Mouse (Mus musculus) lung, embryonic 15.5 days (tissue): ENCODE data around the gene Foxp1. TPM values are rescaled to one million over a fixed set of nuclear protein-coding genes. Genes with fewer than 3 reads are reported as not detected.
A peak's percentile ranks its signal among the peaks of the same experiment; 100 is the strongest.

Experiments used
- ATAC-seq: fragments of 200-750 bp; cut with Nextera tagmentation; 2 replicates; pipeline ENCODE4 v1.8.0; 2017; ENCODE audit warnings: moderate number of reproducible peaks, borderline replicate concordance; ENCODE audit not compliant: low FRiP score, low TSS enrichment; ENCODE audit errors: extremely low read depth
- H3K27ac ChIP-seq: fragments of 300-500 bp; sonication (generic); 2 replicates; pipeline ENCODE4 v1.5.1; 2015; ENCODE audit warnings: moderate library complexity, mild to moderate bottlenecking, inconsistent platforms
- H3K27me3 ChIP-seq: fragments of 300-500 bp; sonication (generic); 2 replicates; pipeline ENCODE4 v1.6.1; 2015; ENCODE audit warnings: inconsistent platforms
- H3K36me3 ChIP-seq: fragments of 300-500 bp; sonication (generic); 2 replicates; pipeline ENCODE4 v1.6.1; 2015; ENCODE audit warnings: inconsistent platforms
- H3K4me1 ChIP-seq: fragments of 300-500 bp; sonication (generic); 2 replicates; pipeline ENCODE4 v1.6.1; 2015; ENCODE audit warnings: inconsistent platforms
- H3K4me2 ChIP-seq: fragments of 300-500 bp; sonication (generic); 2 replicates; pipeline ENCODE4 v1.6.1; 2015; ENCODE audit warnings: inconsistent platforms, mild to moderate bottlenecking, moderate library complexity
- H3K4me3 ChIP-seq: fragments of 300-500 bp; sonication (generic); 2 replicates; pipeline ENCODE4 v1.5.1; 2015; ENCODE audit warnings: mild to moderate bottlenecking, inconsistent platforms
- H3K9ac ChIP-seq: fragments of 300-500 bp; sonication (generic); 2 replicates; pipeline ENCODE4 v1.6.1; 2015; ENCODE audit warnings: inconsistent platforms
- H3K9me3 ChIP-seq: fragments of 300-500 bp; sonication (generic); 2 replicates; pipeline ENCODE4 v1.6.1; 2016; ENCODE audit warnings: inconsistent platforms
- WGBS: fragments of 180-500 bp; shearing (Covaris S2); methylation state at CpG from one replicate; pipeline ENCODE4 v1.1.7; 2015; 5-methylcytosine and 5-hydroxymethylcytosine counted together
- polyA plus RNA-seq: library from polyadenylated mRNA; unstranded; fragments of >200 nt; fragmentation: Nextera tagmentation; extraction: Ambion mirVana; gene quantifications from 2 replicates; pipeline ENCODE4 v1.2.1, GENCODE M21; 2015

The Foxp1 gene
- polyA plus RNA-seq, 1 experiment from 2014 or later, result 109 TPM

GRCm38 (mm10) chr6:99534211-99534745 lies 11.8 kb upstream of the Foxp1 start:
- Histone ChIP-seq H3K4me3 (no peak overlapping the region), H3K9ac (no peak overlapping the region), H3K36me3 (no peaks in the 10 kb centered on the region), H3K27ac (no peak overlapping the region), H3K9me3 (no peaks in the 10 kb centered on the region), H3K4me1 (peaks cover 15% of the 10 kb centered on the region), H3K4me2 (no peak overlapping the region), H3K27me3 (no peaks in the 10 kb centered on the region)
- ATAC-seq, result no peak
- 54% methylated on average over 5 of the region's 5 CpGs for WGBS

- Histone ChIP-seq H3K9me3 (no peaks in the 10 kb centered on the region), H3K4me3 (no peak overlapping the region), H3K27me3 (no peaks in the 10 kb centered on the region), H3K4me2 (no peak overlapping the region), H3K4me1 (no peaks in the 10 kb centered on the region), H3K36me3 (no peaks in the 10 kb centered on the region), H3K9ac (no peak overlapping the region), H3K27ac (no peak overlapping the region)
- 58% methylated on average over 4 of the region's 4 CpGs for WGBS
- ATAC-seq, result no peak
Measured at GRCm38 (mm10) chr6:99532458-99532857, 9.9 kb upstream of the Foxp1 start.

GRCm38 (mm10) chr6:99528972-99529371 lies 6.5 kb upstream of the Foxp1 start:
- H3K36me3 ChIP-seq, result 0 out of 2 replicates have a peak, but pooled peaks cover 3% of the 10 kb centered on the region
- peaks cover 2% of the 10 kb centered on the region; the same call in 1 of the 2 replicates for H3K4me1 ChIP-seq
- no peaks in the 10 kb centered on the region for H3K27me3 ChIP-seq
- no peak overlapping the region for H3K9ac ChIP-seq
- H3K9me3 ChIP-seq, result 0 out of 2 replicates have a peak, but pooled peaks cover 3% of the 10 kb centered on the region
- H3K4me2 ChIP-seq, result no peak overlapping the region
- ATAC-seq, result no peak
- H3K27ac ChIP-seq, result no peak overlapping the region
- 68% methylated on average over 2 of the region's 2 CpGs for WGBS
- no peak overlapping the region for H3K4me3 ChIP-seq

GRCm38 (mm10) chr6:99527457-99528105 lies 5.1 kb upstream of the Foxp1 start:
- no peaks in the 10 kb centered on the region for H3K27me3 ChIP-seq
- 0 out of 2 replicates have a peak, but pooled peaks cover 3% of the 10 kb centered on the region for H3K36me3 ChIP-seq
- ATAC-seq, result no peak
- H3K4me2 ChIP-seq, result no peak overlapping the region
- no peak overlapping the region for H3K4me3 ChIP-seq
- H3K9me3 ChIP-seq, result 0 out of 2 replicates have a peak, but pooled peaks cover 3% of the 10 kb centered on the region
- H3K4me1 ChIP-seq, result peaks cover 3% of the 10 kb centered on the region; the same call in 1 of the 2 replicates
- 91% methylated on average over 6 of the region's 6 CpGs for WGBS
- no peak overlapping the region for H3K27ac ChIP-seq
- no peak overlapping the region for H3K9ac ChIP-seq

- Histone ChIP-seq H3K4me2 (no peak overlapping the region), H3K9ac (no peak overlapping the region), H3K9me3 (0 out of 2 replicates have a peak, but pooled peaks cover 3% of the 10 kb centered on the region), H3K27me3 (no peaks in the 10 kb centered on the region), H3K36me3 (0 out of 2 replicates have a peak, but pooled peaks cover 3% of the 10 kb centered on the region), H3K4me1 (peaks cover 3% of the 10 kb centered on the region; the same call in 1 of the 2 replicates), H3K27ac (no peak overlapping the region), H3K4me3 (no peak overlapping the region)
- no peak for ATAC-seq
- WGBS, result 45% methylated on average over 8 of the region's 8 CpGs
Measured at GRCm38 (mm10) chr6:99525351-99525750, 2.8 kb upstream of the Foxp1 start.

- no peak for ATAC-seq
- peak overlapping the region; percentile 84 for H3K4me2 ChIP-seq
- peak overlapping the region; percentile 84 for H3K9ac ChIP-seq
- 24% methylated on average over 10 of the region's 10 CpGs for WGBS
- no peaks in the 10 kb centered on the region for H3K27me3 ChIP-seq
- H3K4me1 ChIP-seq, result peaks cover 10% of the 10 kb centered on the region; the same call in 1 of the 2 replicates
- H3K36me3 ChIP-seq, result 0 out of 2 replicates have a peak, but pooled peaks cover 3% of the 10 kb centered on the region
- H3K4me3 ChIP-seq, result peak overlapping the region; percentile 80
- peak overlapping the region; percentile 100 for H3K27ac ChIP-seq
- H3K9me3 ChIP-seq, result 0 out of 2 replicates have a peak, but pooled peaks cover 3% of the 10 kb centered on the region
Measured at GRCm38 (mm10) chr6:99523679-99524370, 1.3 kb upstream of the Foxp1 start.

- Histone ChIP-seq H3K4me3 (peak overlapping the region; percentile 80), H3K27ac (peak overlapping the region; percentile 100), H3K27me3 (no peaks in the 10 kb centered on the region), H3K36me3 (0 out of 2 replicates have a peak, but pooled peaks cover 3% of the 10 kb centered on the region), H3K9me3 (0 out of 2 replicates have a peak, but pooled peaks cover 3% of the 10 kb centered on the region), H3K4me1 (peaks cover 13% of the 10 kb centered on the region; the same call in 1 of the 2 replicates), H3K9ac (peak overlapping the region; percentile 84), H3K4me2 (peak overlapping the region; percentile 84)
- WGBS, result 0% methylated on average over 22 of the region's 22 CpGs
- peak; percentile 25; the same call in 1 of the 2 replicates for ATAC-seq
Measured at GRCm38 (mm10) chr6:99523109-99523632, 650 bp upstream of the Foxp1 start.

GRCm38 (mm10) chr6:99521641-99522358 lies 721 bp downstream of the Foxp1 start:
- peak; percentile 44 for ATAC-seq
- H3K36me3 ChIP-seq, result no peaks in the 10 kb centered on the region
- peaks cover 17% of the 10 kb centered on the region for H3K4me1 ChIP-seq
- H3K4me2 ChIP-seq, result peak overlapping the region; percentile 84
- H3K27ac ChIP-seq, result peak overlapping the region; percentile 100
- H3K9ac ChIP-seq, result peak overlapping the region; percentile 84
- peak overlapping the region; percentile 80 for H3K4me3 ChIP-seq
- WGBS, result under 1% methylated on average over 64 of the region's 64 CpGs
- H3K27me3 ChIP-seq, result no peaks in the 10 kb centered on the region
- no peaks in the 10 kb centered on the region for H3K9me3 ChIP-seq

- H3K4me2 ChIP-seq, result peak overlapping the region; percentile 84
- ATAC-seq, result peak; percentile 74
- 0% methylated on average over 44 of the region's 54 CpGs for WGBS
- peak overlapping the region; percentile 80 for H3K4me3 ChIP-seq
- H3K9ac ChIP-seq, result peak overlapping the region; percentile 84
- no peaks in the 10 kb centered on the region for H3K27me3 ChIP-seq
- peak overlapping the region; percentile 100 for H3K27ac ChIP-seq
- peaks cover 17% of the 10 kb centered on the region for H3K4me1 ChIP-seq
- no peaks in the 10 kb centered on the region for H3K36me3 ChIP-seq
- no peaks in the 10 kb centered on the region for H3K9me3 ChIP-seq
Measured at GRCm38 (mm10) chr6:99521038-99521640, 1.4 kb downstream of the Foxp1 start.

- H3K9ac ChIP-seq, result peak overlapping the region; percentile 84
- peaks cover 17% of the 10 kb centered on the region for H3K4me1 ChIP-seq
- H3K4me3 ChIP-seq, result peak overlapping the region; percentile 80
- under 1% methylated on average over 23 of the region's 27 CpGs for WGBS
- no peak for ATAC-seq
- H3K27ac ChIP-seq, result peak overlapping the region; percentile 100
- H3K36me3 ChIP-seq, result no peaks in the 10 kb centered on the region
- peak overlapping the region; percentile 84 for H3K4me2 ChIP-seq
- H3K27me3 ChIP-seq, result no peaks in the 10 kb centered on the region
- no peaks in the 10 kb centered on the region for H3K9me3 ChIP-seq
Measured at GRCm38 (mm10) chr6:99520676-99521037, 1.9 kb downstream of the Foxp1 start.
